Mouse (Mus musculus): ENCODE data around the gene Nlrp1a.

The Nlrp1a gene

GRCm38 (mm10) chr11:71144661-71145060, at the start of gene Nlrp1a:
TSS of gene Nlrp1a (minus strand) at chr11:71144704.
- no peak within 1 kb of the TSS for H3K4me3 ChIP-seq (replicated peaks; ENCODE audit: low read length)
- H3K4me1 ChIP-seq (replicated peaks; ENCODE audit: low read depth, low read length): no peaks in the 10 kb centered on the region
- TF ChIP-seq NANOG (IDR thresholded peaks at IDR 0.05; ENCODE audit: borderline replicate concordance, low read length): no peak
- TF ChIP-seq POU5F1 (IDR thresholded peaks at IDR 0.05; ENCODE audit: borderline replicate concordance, low read length): no peak
- TF ChIP-seq CTCF (conservative IDR thresholded peaks at IDR 0.05; ENCODE audit: low read length): no peak

GRCm38 (mm10) chr11:71169633-71170032, 25.1 kb upstream of the Nlrp1a start:
- Histone ChIP-seq H3K27me3 (ENCODE audit: insufficient read depth, low read length) (no peaks in the 10 kb centered on the region), H3K9me3 (ENCODE audit: low read length) (no peaks in the 10 kb centered on the region), H3K4me3 (replicated peaks; ENCODE audit: low read length) (no peak overlapping the region), H3K4me1 (replicated peaks; ENCODE audit: low read depth, low read length) (no peaks in the 10 kb centered on the region), H3K36me3 (ENCODE audit: insufficient read depth, low read length) (no peaks in the 10 kb centered on the region)
- no peak for TF ChIP-seq CTCF (conservative IDR thresholded peaks at IDR 0.05; ENCODE audit: low read length)
- TF ChIP-seq POU5F1 (IDR thresholded peaks at IDR 0.05; ENCODE audit: borderline replicate concordance, low read length): no peak
- TF ChIP-seq NANOG (IDR thresholded peaks at IDR 0.05; ENCODE audit: borderline replicate concordance, low read length): no peak

More at GRCm38 (mm10) chr11:71144661-71145060, at the start of gene Nlrp1a:
- Histone ChIP-seq H3K27me3 (ENCODE audit: insufficient read depth, low read length) (no peaks in the 10 kb centered on the region), H3K9me3 (ENCODE audit: low read length) (peaks cover 26% of the 10 kb centered on the region), H3K36me3 (ENCODE audit: insufficient read depth, low read length) (no peaks in the 10 kb centered on the region)

GRCm38 (mm10) chr11:71164139-71164538, 19.6 kb upstream of the Nlrp1a start:
- TF ChIP-seq CTCF (conservative IDR thresholded peaks at IDR 0.05; ENCODE audit: low read length) (no peak), POU5F1 (IDR thresholded peaks at IDR 0.05; ENCODE audit: borderline replicate concordance, low read length) (no peak), NANOG (IDR thresholded peaks at IDR 0.05; ENCODE audit: borderline replicate concordance, low read length) (no peak)
- Histone ChIP-seq H3K27me3 (ENCODE audit: insufficient read depth, low read length) (no peaks in the 10 kb centered on the region), H3K4me3 (replicated peaks; ENCODE audit: low read length) (no peak overlapping the region), H3K36me3 (ENCODE audit: insufficient read depth, low read length) (no peaks in the 10 kb centered on the region), H3K9me3 (ENCODE audit: low read length) (no peaks in the 10 kb centered on the region), H3K4me1 (replicated peaks; ENCODE audit: low read depth, low read length) (no peaks in the 10 kb centered on the region)

DNA sequence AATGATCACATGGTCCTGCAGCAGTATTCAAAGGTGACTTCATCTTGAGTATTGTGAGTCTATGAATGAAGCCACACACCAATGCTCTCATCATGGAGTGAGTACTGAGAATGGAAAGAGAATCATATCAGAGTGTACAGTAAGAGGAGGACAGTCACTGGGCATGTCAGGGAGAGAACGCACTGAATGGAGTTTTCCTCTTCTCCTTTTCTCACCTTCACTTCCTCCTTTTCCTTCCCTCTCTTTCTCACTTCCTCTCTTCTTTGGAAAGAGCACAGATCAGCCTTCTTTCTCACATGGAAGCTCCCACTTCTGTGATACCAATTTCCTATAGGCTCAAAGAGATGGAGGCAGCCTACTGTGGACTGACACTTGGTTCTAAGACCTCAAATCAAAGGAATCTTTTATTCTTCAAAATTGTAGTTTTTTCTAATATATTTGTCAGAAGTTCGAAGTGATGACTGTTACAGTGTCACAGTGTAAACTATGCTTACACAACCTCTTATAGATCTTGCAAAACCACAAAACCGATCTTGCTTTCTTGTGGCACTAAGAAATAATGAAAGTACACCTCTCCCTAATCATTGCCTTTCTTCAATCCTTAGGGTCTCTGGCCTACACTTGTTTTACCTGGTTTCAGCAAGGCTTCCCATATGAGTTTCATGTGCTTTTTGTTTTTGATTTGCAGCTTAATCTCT, 15.1 kb upstream of the Nlrp1a start:
- Histone ChIP-seq H3K4me3 (replicated peaks; ENCODE audit: low read length) (no peak overlapping the region), H3K36me3 (ENCODE audit: insufficient read depth, low read length) (no peaks in the 10 kb centered on the region), H3K9me3 (ENCODE audit: low read length) (no peaks in the 10 kb centered on the region), H3K27me3 (ENCODE audit: insufficient read depth, low read length) (no peaks in the 10 kb centered on the region), H3K4me1 (replicated peaks; ENCODE audit: low read depth, low read length) (no peaks in the 10 kb centered on the region)
- TF ChIP-seq CTCF (conservative IDR thresholded peaks at IDR 0.05; ENCODE audit: low read length) (no peak), POU5F1 (IDR thresholded peaks at IDR 0.05; ENCODE audit: borderline replicate concordance, low read length) (no peak), NANOG (IDR thresholded peaks at IDR 0.05; ENCODE audit: borderline replicate concordance, low read length) (no peak)

GRCm38 (mm10) chr11:71155272-71155671, 10.8 kb upstream of the Nlrp1a start:
- Histone ChIP-seq H3K4me1 (replicated peaks; ENCODE audit: low read depth, low read length) (no peaks in the 10 kb centered on the region), H3K9me3 (ENCODE audit: low read length) (no peaks in the 10 kb centered on the region), H3K36me3 (ENCODE audit: insufficient read depth, low read length) (no peaks in the 10 kb centered on the region), H3K4me3 (replicated peaks; ENCODE audit: low read length) (no peak overlapping the region), H3K27me3 (ENCODE audit: insufficient read depth, low read length) (no peaks in the 10 kb centered on the region)
- TF ChIP-seq NANOG (IDR thresholded peaks at IDR 0.05; ENCODE audit: borderline replicate concordance, low read length) (no peak), POU5F1 (IDR thresholded peaks at IDR 0.05; ENCODE audit: borderline replicate concordance, low read length) (no peak), CTCF (conservative IDR thresholded peaks at IDR 0.05; ENCODE audit: low read length) (no peak)

- Histone ChIP-seq H3K27me3 (ENCODE audit: insufficient read depth, low read length) (no peaks in the 10 kb centered on the region), H3K36me3 (ENCODE audit: insufficient read depth, low read length) (no peaks in the 10 kb centered on the region), H3K4me3 (replicated peaks; ENCODE audit: low read length) (no peak overlapping the region), H3K9me3 (ENCODE audit: low read length) (peaks cover 47% of the 10 kb centered on the region), H3K4me1 (replicated peaks; ENCODE audit: low read depth, low read length) (no peaks in the 10 kb centered on the region)
- TF ChIP-seq POU5F1 (IDR thresholded peaks at IDR 0.05; ENCODE audit: borderline replicate concordance, low read length) (no peak), CTCF (conservative IDR thresholded peaks at IDR 0.05; ENCODE audit: low read length) (no peak), NANOG (IDR thresholded peaks at IDR 0.05; ENCODE audit: borderline replicate concordance, low read length) (no peak)
Measured at GRCm38 (mm10) chr11:71142031-71142430, 2.5 kb downstream of the Nlrp1a start.

DNA sequence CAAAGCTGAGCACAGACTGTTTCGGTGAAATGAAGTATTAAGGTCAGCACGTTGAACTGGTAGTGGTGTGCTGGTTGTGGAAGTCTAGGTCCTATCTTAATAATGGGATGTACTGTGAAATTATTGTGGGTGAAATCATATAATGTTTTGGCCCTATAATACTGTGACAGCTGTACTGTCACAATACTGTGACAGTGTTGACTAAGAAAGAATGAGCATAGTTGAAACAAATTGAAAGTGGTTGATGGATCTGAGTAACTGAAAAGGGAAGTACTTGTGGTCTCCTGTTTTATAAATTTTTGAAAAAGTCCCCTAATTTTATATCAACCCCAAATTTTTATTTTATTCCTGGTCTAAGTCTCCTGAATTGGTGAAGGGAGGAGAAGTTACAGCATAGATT, 37.4 kb downstream of the Nlrp1a start:
- H3K4me3 ChIP-seq (replicated peaks; ENCODE audit: low read length): no peak overlapping the region
- H3K27me3 ChIP-seq (ENCODE audit: insufficient read depth, low read length): no peaks in the 10 kb centered on the region
- H3K36me3 ChIP-seq (ENCODE audit: insufficient read depth, low read length): no peaks in the 10 kb centered on the region
- TF ChIP-seq NANOG (IDR thresholded peaks at IDR 0.05; ENCODE audit: borderline replicate concordance, low read length) (no peak), CTCF (conservative IDR thresholded peaks at IDR 0.05; ENCODE audit: low read length) (no peak)
- no peaks in the 10 kb centered on the region for H3K4me1 ChIP-seq (replicated peaks; ENCODE audit: low read depth, low read length)
- H3K9me3 ChIP-seq (ENCODE audit: low read length): no peaks in the 10 kb centered on the region

DNA sequence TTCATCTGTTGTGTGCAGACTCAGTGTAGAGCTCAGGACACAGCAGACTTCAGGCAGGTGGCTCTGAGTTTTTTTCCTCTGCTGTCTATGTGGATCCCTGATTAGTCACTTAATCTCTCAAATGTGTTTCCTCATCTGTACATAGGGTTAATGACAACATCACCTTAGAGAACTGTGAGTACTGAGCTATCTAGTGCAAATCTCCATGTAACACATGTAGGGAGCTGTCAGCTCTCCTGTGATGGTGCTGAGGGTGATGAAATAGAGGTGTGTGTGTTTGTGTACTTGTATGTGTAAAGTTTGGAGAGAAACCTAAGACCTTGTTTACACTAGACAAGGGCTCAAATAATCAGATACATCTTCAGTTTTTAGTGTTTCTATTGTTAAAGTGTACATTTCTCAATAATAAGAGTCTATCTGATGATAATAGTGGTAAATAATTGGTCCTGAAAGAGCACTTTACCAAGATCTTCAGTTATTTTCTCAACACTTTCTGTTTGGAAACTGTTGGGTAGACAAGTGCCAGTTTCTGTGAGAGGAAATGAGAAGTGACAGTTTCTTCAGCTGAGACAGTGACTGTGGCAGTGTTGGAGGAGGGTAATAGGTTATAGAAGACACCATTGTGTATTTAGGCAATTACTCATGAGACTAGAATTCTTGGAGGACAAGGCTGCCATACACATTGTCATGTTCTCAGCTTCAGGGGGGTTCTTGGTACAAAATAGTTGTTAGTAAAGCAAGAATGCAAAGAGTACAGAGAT, 38.1 kb downstream of the Nlrp1a start:
- Histone ChIP-seq H3K27me3 (ENCODE audit: insufficient read depth, low read length) (no peaks in the 10 kb centered on the region), H3K36me3 (ENCODE audit: insufficient read depth, low read length) (no peaks in the 10 kb centered on the region), H3K9me3 (ENCODE audit: low read length) (no peaks in the 10 kb centered on the region), H3K4me1 (replicated peaks; ENCODE audit: low read depth, low read length) (no peaks in the 10 kb centered on the region), H3K4me3 (replicated peaks; ENCODE audit: low read length) (no peak overlapping the region)
- TF ChIP-seq CTCF (conservative IDR thresholded peaks at IDR 0.05; ENCODE audit: low read length) (no peak), POU5F1 (IDR thresholded peaks at IDR 0.05; ENCODE audit: borderline replicate concordance, low read length) (no peak), NANOG (IDR thresholded peaks at IDR 0.05; ENCODE audit: borderline replicate concordance, low read length) (no peak)
